Mouse (Mus musculus): ENCODE measurements at regions not wholly inside any gene's neighbourhood (a gene's known extent, or its start where the extent isn't known, plus 50 kb on each side); places are given as distances from the start of the nearest gene placed in this dataset.

GRCm38 (mm10) chr10:19086995-19087394 is 71.5 kb upstream of the Tnfaip3 start:
- Histone ChIP-seq H3K9me3 (replicated peaks) (no peaks in the 10 kb centered on the region), H3K4me1 (peaks cover 10% of the 10 kb centered on the region), H3K27ac (replicated peaks) (no peak overlapping the region), H3K27me3 (ENCODE audit: low read depth, poor library complexity, severe bottlenecking) (no peaks in the 10 kb centered on the region), H3K4me3 (no peak overlapping the region), H3K36me3 (no peaks in the 10 kb centered on the region)
- DNase-seq (ENCODE audit: low spot score), result no peak
- WGBS, result 78% methylated on average over 1 of the region's 1 CpGs

DNA sequence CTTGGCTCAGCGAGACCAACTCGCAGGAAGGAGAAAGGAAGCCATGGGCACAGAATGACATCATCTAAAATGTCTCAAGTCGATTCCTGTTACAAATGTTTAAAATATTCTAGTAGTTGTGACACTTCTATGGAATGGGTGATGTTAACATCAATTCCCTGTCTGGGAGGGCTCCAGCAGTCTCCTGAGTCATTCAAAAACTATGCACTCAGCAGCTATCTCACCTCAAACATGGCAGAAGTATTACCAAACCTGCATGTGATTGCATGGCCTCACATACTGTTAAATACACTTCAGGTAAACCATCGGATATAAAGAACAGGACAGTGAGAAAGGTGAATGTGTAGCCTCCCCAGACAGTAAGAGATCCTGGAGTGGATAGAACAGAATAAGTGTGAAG is 66.7 kb upstream of the Tnfaip3 start:
- Histone ChIP-seq H3K27ac (replicated peaks) (no peak overlapping the region), H3K4me1 (no peaks in the 10 kb centered on the region), H3K27me3 (ENCODE audit: low read depth, poor library complexity, severe bottlenecking) (no peaks in the 10 kb centered on the region), H3K36me3 (no peaks in the 10 kb centered on the region), H3K9me3 (replicated peaks) (no peaks in the 10 kb centered on the region), H3K4me3 (no peak overlapping the region)
- 88% methylated on average over 4 of the region's 4 CpGs for WGBS
- no peak for DNase-seq (ENCODE audit: low spot score)

DNA sequence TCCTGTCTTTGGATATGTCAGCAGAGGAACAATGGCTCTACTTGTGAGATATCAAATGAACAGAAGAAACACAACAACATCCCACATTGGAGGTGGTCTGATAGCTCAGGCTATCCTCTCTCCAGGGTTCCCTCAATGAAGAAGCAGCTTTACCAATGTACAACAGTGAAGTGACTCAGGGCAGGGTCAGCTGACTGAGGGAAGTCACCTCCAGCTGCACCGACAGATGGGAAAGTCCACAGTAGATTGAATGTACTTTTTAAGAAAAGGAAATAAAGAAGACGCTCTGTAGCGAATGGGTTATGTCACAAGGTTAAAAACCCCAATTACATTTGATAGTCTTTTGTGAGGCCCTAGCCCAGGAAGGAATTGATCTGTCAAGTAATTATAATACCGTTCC is 62.6 kb upstream of the Tnfaip3 start:
- Histone ChIP-seq H3K9me3 (replicated peaks) (no peaks in the 10 kb centered on the region), H3K4me3 (no peak overlapping the region), H3K4me1 (no peaks in the 10 kb centered on the region), H3K27ac (replicated peaks) (no peak overlapping the region), H3K27me3 (ENCODE audit: low read depth, poor library complexity, severe bottlenecking) (no peaks in the 10 kb centered on the region), H3K36me3 (no peaks in the 10 kb centered on the region)
- DNase-seq (ENCODE audit: low spot score), result no peak
- WGBS, result 88% methylated on average over 4 of the region's 4 CpGs

GRCm38 (mm10) chr10:19068377-19068776 is 52.9 kb upstream of the Tnfaip3 start:
- 88% methylated on average over 5 of the region's 5 CpGs for WGBS
- no peak for DNase-seq (ENCODE audit: low spot score)
- Histone ChIP-seq H3K27ac (replicated peaks) (no peak overlapping the region), H3K36me3 (no peaks in the 10 kb centered on the region), H3K4me1 (no peaks in the 10 kb centered on the region), H3K27me3 (ENCODE audit: low read depth, poor library complexity, severe bottlenecking) (no peaks in the 10 kb centered on the region), H3K4me3 (no peak overlapping the region), H3K9me3 (replicated peaks) (no peaks in the 10 kb centered on the region)

DNA sequence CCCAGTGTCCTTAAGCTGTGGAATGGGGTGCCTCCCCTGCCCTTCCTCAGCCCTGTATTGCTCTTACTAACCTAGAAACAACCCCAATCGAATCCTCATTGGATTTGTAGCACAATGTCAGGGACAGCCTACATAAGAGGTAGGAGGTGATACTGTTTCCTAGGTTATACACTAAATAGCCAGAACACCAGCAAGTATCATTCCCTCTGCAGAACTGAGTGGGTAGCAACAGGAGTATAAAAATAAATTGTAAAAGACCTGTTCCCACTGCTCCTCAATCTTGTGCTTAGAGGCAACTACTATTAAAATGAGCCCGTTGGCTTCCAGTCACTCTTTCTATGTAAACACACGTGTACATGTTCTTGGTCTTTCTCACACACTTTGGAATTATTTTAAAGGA is 52.2 kb upstream of the Tnfaip3 start:
- Histone ChIP-seq H3K4me3 (no peak overlapping the region), H3K27ac (replicated peaks) (no peak overlapping the region), H3K4me1 (0 out of 2 replicates have a peak, but pooled peaks cover 5% of the 10 kb centered on the region), H3K27me3 (ENCODE audit: low read depth, poor library complexity, severe bottlenecking) (no peaks in the 10 kb centered on the region), H3K36me3 (no peaks in the 10 kb centered on the region), H3K9me3 (replicated peaks) (no peaks in the 10 kb centered on the region)
- 87% methylated on average over 3 of the region's 3 CpGs for WGBS
- DNase-seq (ENCODE audit: low spot score), result no peak

- Histone ChIP-seq H3K36me3 (no peaks in the 10 kb centered on the region), H3K4me1 (peaks cover 12% of the 10 kb centered on the region; the same call in 1 of the 2 replicates), H3K4me3 (no peak overlapping the region), H3K27me3 (ENCODE audit: low read depth, poor library complexity, severe bottlenecking) (no peaks in the 10 kb centered on the region), H3K27ac (replicated peaks) (no peak overlapping the region), H3K9me3 (replicated peaks) (no peaks in the 10 kb centered on the region)
- WGBS, result 93% methylated on average over 5 of the region's 5 CpGs
- no peak for DNase-seq (ENCODE audit: low spot score)
These were observed 51.4 kb upstream of the Tnfaip3 start for GRCm38 (mm10) chr10:19066821-19067350.
